In genomic region chr12:107585696-107586225, GRCm38 (mm10) we compare ENCODE assay signal across 14 mouse cellular contexts.
"Had no signal": no experiment of that assay in that cellular context is flagged by ENCODE, and none has a peak within 500 bp of the region (broad histone marks: within the 10 kb centered on the region; RNA-seq: fewer than 3 reads in every experiment).

No protein-coding gene starts in this region.

- H3K4me2 ChIP-seq: limb, embryonic 12.5 days; liver, embryonic 13.5 days; lung, embryonic 15.5 days; midbrain, embryonic 12.5 days had no signal

- H3K4me3 ChIP-seq: layer of hippocampus, adult 2 months; limb, embryonic 12.5 days; liver, embryonic 13.5 days; lung, embryonic 15.5 days; midbrain, embryonic 12.5 days had no signal

- ATAC-seq: liver, postnatal 0 days had no signal

- H3K9me3 ChIP-seq: limb, embryonic 12.5 days; liver, embryonic 13.5 days; lung, embryonic 15.5 days; midbrain, embryonic 12.5 days had no signal

- H3K27ac ChIP-seq: layer of hippocampus, adult 2 months; limb, embryonic 12.5 days; liver, embryonic 13.5 days; lung, embryonic 15.5 days; macrophage; midbrain, embryonic 12.5 days; stomach, postnatal 0 days had no signal

- H3K36me3 ChIP-seq: limb, embryonic 12.5 days; liver, embryonic 13.5 days; lung, embryonic 15.5 days; midbrain, embryonic 12.5 days had no signal

- H3K27me3 ChIP-seq: limb, embryonic 12.5 days; liver, embryonic 13.5 days; lung, embryonic 15.5 days; megakaryocyte, embryonic 14.5 days; midbrain, embryonic 12.5 days had no signal

- H3K4me1 ChIP-seq: liver, embryonic 13.5 days; lung, embryonic 15.5 days; megakaryocyte, embryonic 14.5 days had no signal

- H3K9ac ChIP-seq: limb, embryonic 12.5 days; liver, embryonic 13.5 days; liver, postnatal 0 days; lung, embryonic 15.5 days; midbrain, embryonic 12.5 days had no signal

- DNase-seq: kidney, postnatal 10 days; kidney, postnatal 4 days; liver; liver, embryonic 13.5 days; liver, postnatal 0 days; lung, postnatal 14 days; thymus, postnatal 25 days had no signal
